Mouse (Mus musculus) gastrocnemius, adult 2 months (tissue): ENCODE results near the gene Spred3. TPM values are rescaled to one million over a fixed set of nuclear protein-coding genes. Genes with fewer than 3 reads are reported as not detected.
"Not testable (repeated sequence)": the region's sequence is repeated elsewhere in the genome, so short reads cannot be mapped to it uniquely, and the experiment has no call there.

Experiments
- DNase-seq: peaks from one replicate; pipeline ENCODE4 v3.0.0; 2022
- H3K27ac ChIP-seq: fragments of 200-600 bp; 2 replicates; pipeline ENCODE4 v1.8.1; 2022; ENCODE audit warnings: mild to moderate bottlenecking
- H3K4me3 ChIP-seq: fragments of 200-600 bp; 2 replicates; pipeline ENCODE4 v1.8.1; 2022; ENCODE audit warnings: mild to moderate bottlenecking, moderate library complexity
- CTCF ChIP-seq: fragments of 200-600 bp; IDR thresholded peaks from 2 replicates; pipeline ENCODE4 v1.8.1; 2022; ENCODE audit warnings: antibody characterized with exemption, mild to moderate bottlenecking, moderate library complexity
- intact Hi-C: fragments of 180-260 bp; cut with DNase I; formaldehyde crosslinking; loops from one replicate; pipeline ENCODE4 v1.15.1; 2025
- total RNA-seq, 2 experiments: library from RNA; stranded (reverse); gene quantifications; 2 replicates each; pipeline ENCODE4 v1.2.3; 2021

Spred3 gene
- total RNA-seq, 2 experiments from 2014 or later = 1.0 to 1.6 TPM

DNA sequence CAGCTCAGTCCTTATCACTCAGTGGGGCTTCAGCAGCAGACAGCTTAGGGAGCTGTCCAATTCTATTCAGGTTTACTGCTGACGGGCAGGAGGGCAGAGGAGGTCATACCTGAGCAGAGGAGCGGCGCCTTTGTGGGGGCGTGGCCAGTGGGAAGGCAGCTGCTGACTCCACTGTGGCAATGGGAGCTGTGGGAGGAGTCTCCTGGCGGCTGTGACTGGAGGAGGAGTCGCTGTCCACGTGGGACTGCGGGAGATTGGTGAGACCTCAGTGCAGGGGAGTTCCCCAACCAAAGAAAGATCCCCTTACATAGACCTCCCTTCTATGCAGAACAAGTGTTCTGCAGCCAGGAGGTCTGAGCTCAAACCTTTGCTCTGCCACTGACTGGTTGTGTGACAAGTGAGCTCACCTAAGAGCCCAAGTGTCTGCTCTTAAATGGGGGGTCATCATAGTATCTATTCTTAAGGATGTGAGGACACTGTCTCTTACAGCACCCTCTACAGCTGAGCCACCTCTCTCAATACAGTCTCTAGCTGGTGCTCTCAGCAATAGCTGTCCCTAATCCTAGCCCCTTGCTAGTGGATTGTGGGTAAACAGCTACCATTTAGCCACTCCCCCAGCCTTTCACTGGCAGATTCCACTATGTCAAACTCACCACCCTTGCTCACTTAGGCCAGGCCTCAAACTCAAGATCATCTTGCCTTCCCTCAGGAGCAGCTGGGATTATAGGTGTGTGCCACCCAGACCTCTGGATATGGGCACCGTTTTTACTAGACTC is 7.3 kb downstream of the Spred3 start:
- no peak for TF ChIP-seq CTCF
- H3K27ac ChIP-seq = peak overlapping the region; percentile 50; the same call in 1 of the 2 replicates
- H3K4me3 ChIP-seq = peak overlapping the region; percentile 33
- intact Hi-C loops = no loop called here
- DNase-seq = peak; percentile 81

DNA sequence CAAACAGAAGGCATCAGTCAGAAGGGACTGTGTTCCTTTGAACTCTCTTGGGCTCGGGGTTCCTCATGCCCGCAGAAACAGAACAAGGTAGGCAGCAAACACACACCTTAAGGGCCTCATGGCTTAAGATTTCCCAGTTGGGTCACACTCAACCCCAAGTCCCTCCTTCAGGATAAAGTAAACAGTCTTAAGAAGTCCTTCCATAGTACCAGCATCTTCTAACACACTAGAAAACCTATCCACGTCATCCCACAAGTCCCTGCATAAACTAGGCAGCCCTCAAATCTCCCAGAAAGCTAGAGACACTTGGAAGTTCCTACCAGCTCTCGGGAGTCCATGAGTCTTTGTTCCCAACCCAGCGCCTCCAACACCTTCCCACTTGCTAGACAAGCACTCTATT is 7.9 kb downstream of the Spred3 start:
- Histone ChIP-seq H3K4me3 (peak overlapping the region; percentile 33; the same call in 1 of the 2 replicates), H3K27ac (no peak overlapping the region; the same call in 1 of the 2 replicates)
- intact Hi-C loops = no loop called here
- no peak for DNase-seq
- no peak for TF ChIP-seq CTCF

DNA sequence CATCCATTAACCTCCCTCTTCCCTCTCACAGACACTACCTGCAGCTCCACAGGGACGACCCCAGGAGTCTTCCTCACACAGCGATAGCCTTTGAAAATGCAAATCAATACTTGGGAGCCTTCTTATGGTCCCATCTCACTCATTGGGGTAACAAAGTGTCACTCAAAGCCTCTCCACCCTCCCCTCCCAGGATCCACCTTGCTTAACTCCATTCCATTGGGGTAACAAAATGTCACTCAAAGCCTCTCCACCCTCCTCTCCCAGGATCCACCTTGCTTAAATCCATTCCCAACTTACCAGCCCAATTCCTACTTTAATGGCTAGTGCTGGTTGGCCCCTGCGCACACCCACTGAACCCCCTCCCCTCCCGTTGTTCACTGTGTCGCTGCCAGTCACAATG is 11.9 kb downstream of the Spred3 start:
- TF ChIP-seq CTCF = no peak
- intact Hi-C loops = no loop called here

DNA sequence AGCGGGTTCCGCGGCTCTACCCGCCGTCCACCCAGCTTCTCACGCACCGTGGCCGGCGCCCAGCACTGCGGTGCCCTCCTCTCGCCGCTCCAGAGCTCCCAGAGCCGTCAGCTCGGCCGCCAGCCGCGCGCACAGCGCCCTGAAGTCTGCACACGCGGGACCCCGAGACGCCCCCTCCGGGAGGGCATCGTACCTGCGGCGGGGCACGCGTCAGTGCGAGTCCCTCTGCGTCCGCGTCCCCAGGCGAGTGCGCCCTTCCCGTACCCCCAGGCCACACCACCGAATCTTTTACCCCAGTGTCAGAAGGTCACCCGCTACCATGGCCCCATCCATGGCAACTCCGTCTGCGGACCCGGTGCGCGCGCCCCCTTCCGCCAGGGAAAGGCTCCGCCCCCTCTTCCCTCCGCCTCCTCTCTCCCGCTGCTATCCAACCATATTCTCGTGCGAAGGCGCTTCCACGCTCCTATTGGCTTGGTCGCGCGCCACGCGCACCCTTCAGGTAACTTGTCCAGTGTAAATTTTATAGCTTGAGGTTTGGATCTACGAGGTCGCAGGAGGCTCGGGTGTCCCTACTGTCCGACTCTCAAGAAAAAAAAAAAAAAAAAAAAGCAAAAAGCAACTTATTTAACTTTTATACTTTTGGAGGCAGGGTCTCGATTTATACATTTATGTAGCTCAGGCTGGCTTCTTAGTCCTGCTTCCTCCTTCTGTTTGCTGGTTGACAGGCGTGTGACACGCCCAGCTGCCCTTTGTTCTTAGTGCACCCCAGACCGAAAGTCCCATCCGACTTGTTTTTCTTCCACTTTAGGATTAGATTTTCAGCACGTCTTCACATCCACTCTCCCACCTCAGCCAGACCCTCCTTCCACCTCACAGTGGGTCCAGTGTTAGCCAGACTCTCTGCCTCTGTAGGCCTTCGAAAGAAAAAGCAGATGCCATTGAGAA is 14.1 kb downstream of the Spred3 start, which contains the start of gene Fam98c:
Fam98c (minus strand) TSS at position 397 of the 945 bp plus-strand sequence.
- intact Hi-C loops = no loop called here
- peak; percentile 90 for DNase-seq
- Histone ChIP-seq H3K27ac (peak within 1 kb of the TSS; percentile 97), H3K4me3 (peak within 1 kb of the TSS; percentile 93)
- peak; percentile 48 for TF ChIP-seq CTCF

More for the DNA sequence above, 11.9 kb downstream of the Spred3 start:
- no peak overlapping the region for H3K4me3 ChIP-seq
- no peak overlapping the region for H3K27ac ChIP-seq
- no peak for DNase-seq

DNA sequence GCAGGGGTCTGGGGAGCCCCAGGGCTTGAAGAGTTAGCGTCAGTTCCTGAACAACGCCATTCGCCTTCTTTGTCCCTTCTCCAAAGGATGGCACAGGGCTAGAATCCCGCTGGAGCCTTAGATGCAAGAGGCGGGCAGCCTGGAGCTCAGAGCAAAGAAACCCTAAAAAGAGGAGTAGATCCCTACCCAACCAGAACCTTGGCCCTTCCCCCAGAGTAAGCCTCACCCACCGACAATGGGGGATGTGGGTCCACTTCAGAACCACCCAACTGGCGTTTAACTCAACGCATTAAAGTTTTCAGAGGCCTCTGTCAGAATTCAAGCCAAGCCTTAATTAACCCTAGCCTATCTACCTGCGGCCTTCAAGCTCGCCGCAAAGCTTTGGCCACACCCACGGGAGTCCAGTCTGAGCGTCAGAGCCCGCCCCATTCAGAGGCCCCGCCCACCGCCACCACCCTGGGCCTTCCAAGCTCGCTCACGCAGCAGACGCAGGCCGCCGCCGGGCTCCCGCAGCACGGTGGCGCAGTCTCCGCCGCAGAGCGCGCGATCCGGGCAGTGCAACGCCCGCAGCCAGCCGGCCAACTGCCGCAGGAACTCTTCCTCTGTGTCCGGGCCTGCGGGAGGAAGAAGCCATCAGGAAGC is 14.9 kb downstream of the Spred3 start:
- peak overlapping the region; percentile 93 for H3K4me3 ChIP-seq
- peak overlapping the region; percentile 97 for H3K27ac ChIP-seq
- intact Hi-C loops = no loop called here
- TF ChIP-seq CTCF = peak; percentile 54
- peak; percentile 95 for DNase-seq

DNA sequence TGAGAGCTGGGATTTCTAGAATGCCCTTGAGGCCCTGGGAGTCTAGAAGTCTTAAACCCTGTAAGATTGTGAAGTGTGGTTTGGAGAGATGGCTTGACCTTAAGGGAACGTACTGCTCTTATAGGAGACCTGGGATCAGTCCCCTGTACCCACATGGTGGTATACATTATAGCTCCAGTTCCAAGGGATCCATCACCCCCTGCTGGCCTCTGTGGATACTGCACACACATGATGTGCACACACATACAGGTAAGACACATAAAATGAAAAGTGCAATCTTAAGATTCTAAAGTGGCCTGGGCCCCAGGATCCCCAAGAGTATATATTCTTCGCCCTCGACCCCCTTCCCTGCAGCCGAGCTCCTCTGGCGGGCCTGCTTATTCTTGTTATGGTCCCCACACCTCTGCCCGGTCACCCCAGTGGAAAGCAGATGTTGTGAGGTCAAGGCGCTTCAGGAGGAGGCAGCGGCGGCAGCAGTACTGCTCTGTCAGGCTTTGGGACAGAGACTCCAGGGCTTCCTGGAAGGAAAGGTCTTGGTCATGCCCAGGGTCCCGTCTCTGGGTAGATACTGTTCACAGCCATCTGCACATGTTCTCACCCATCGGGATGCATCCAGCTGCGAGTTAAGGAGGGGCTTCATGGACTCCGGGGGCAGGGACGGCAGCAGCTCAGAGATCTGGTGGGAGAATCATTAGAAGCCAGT is 16.0 kb downstream of the Spred3 start:
- no peak for DNase-seq
- Histone ChIP-seq H3K4me3 (no peak overlapping the region), H3K27ac (no peak overlapping the region)
- TF ChIP-seq CTCF = peak; percentile 28; the same call in 1 of the 2 replicates
- intact Hi-C loops = no loop called here

DNA sequence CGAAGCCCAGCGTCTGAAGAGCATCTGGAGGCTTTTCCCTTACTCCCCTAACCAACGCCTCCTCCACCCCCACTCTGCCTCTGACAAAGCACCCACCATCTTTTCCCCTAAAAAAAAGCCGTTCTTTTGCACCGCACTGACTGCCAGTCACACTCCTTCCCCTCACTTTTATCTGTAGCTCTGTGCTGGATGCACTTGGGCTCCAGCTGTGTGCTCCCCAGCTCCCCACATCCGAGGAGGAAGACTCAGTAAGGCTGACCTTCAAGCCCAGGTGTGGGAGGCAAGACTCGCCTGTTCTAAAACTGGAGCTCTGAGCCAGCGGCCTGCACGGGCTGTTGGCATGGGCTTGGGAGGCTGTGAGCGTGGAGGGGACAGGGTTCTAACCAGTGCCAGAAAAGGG is 18.7 kb downstream of the Spred3 start:
- intact Hi-C loops = no loop called here
- Histone ChIP-seq H3K4me3 (no peak overlapping the region), H3K27ac (no peak overlapping the region)
- DNase-seq = no peak
- TF ChIP-seq CTCF = no peak

DNA sequence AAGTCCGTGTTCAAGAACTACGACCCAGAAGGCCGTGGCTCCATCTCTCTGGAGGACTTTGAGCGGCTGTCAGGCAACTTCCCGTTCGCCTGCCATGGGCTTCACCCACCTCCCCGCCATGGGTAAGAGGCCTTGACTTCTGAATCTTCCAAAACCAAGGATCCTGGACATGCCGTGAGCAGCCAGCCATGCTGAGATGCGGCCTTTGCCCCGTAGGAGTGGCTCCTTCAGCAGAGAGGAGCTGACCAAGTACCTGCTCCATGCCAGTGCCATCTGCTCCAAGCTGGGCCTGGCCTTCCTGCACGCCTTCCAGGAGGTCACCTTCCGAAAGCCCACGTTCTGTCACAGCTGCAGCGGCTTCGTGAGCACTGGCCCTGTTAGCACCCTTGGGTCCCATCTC is 21.4 kb downstream of the Spred3 start:
- intact Hi-C loops = no loop called here
- DNase-seq = no peak
- Histone ChIP-seq H3K27ac (no peak overlapping the region), H3K4me3 (no peak overlapping the region)
- TF ChIP-seq CTCF = no peak

DNA sequence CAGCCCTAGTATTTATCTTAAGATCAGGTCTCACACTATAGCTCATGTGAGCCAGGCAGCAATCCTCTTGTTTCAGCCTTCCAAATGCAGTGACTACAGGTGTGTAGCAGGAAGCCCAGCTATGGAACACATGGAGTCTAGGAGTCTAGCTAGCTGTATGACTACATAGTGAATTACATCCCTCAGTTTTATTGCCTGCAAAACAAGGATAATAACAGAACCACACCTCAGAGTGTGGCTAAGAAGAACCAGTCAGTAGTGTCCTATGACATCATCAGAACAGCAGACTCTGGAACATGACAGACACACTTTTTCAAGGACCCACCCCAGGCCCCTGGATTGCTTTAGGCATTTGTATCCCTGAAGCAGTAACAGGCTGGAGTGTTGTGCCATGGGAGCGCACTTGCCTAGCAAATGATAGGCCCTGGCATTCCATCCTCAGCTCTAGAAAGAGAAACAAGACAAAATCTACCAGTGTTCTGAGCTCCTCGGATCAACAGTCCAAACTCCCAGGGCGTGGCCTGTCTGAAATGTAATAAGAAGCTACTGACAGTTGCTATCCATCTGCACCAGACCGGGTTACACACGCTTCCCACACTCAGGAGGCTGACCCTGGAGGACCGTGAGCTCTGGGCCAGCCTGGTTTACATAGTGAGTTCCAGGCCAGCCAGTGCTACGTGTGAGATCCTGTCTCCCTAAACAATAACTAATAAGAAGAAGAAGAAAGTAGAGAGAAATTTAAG is 23.4 kb downstream of the Spred3 start:
- no peak overlapping the region for H3K4me3 ChIP-seq
- no peak for TF ChIP-seq CTCF
- no peak overlapping the region for H3K27ac ChIP-seq
- intact Hi-C loops = no loop called here
- no peak for DNase-seq

DNA sequence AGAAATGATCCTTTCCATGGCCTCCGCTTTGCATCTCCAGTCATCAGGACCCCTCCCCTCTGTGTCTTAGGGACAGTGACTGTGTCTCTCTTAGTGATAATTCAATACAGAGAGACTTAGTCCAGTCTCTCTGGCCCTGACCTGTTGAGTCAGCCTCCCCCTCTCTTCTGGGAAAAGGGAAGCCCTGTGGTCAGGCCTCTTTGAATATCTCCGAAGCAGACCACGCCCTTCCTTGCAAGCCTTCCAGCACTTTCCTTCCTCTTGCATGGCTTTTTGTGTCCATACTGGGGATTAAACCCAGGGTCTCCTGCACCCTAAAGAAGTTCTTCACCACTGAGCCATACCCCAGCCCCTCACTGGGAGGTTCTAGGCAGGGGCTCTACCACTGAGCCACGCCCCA is 26.2 kb downstream of the Spred3 start:
- no peak for DNase-seq
- Histone ChIP-seq H3K27ac (no peak overlapping the region), H3K4me3 (no peak overlapping the region)
- intact Hi-C loops = no loop called here
- no peak for TF ChIP-seq CTCF

DNA sequence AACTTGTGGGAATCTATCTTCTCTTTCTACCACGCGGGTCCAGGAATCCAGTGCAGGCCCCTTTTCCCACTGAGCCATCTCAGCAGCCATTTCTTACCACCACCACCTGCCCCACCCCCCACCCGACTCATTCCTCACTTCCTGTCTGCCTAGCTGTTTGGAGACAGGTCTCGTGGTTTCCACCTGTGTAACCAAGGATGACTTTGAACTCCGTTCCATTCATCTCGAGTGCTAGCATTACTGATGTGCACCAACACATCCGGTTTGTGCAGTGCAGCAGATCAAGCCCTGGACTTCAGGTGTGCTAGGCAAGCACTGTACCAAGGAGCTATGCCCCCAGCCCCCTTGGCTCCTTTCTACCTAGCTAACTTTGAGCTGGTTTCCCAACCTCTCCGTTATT is 28.8 kb downstream of the Spred3 start:
- intact Hi-C loops = no loop called here
- no peak overlapping the region for H3K27ac ChIP-seq

DNA sequence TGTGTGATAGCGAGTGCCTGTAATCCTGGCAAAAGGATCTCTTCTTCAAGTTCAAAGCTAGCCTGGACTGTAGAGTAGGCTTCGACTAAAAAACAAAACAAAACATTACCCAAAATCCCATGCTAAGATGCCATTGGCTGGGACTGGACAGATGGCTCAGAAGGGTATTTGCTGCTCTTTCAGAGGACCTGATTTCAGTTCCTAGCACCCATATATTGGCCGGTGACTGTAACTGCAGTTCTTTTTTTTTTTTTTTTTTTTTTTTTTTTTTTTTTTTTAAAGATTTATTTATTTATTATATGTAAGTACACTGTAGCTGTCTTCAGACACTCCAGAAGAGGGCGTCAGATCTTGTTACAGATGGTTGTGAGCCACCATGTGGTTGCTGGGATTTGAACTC is 31.0 kb downstream of the Spred3 start:
- H3K4me3 ChIP-seq, intact Hi-C loops, H3K27ac ChIP-seq, DNase-seq: not testable (repeated sequence)

More for the DNA sequence above, 28.8 kb downstream of the Spred3 start:
- DNase-seq = no peak
- TF ChIP-seq CTCF = no peak
- no peak overlapping the region for H3K4me3 ChIP-seq
